Mouse (Mus musculus) erythroblast, embryonic 14.5 days (primary cell): Measurements from ENCODE around the gene Cerkl.

Experiments used
- GATA1 ChIP-seq: IDR thresholded peaks from 2 replicates; pipeline ENCODE4 v1.6.1; 2012; ENCODE audit warnings: low read length, inconsistent platforms, mixed read lengths
- TAL1 ChIP-seq: IDR thresholded peaks from 3 replicates; pipeline ENCODE4 v1.6.1; 2012; ENCODE audit warnings: low read length, inconsistent platforms, mixed read lengths

GRCm38 (mm10) chr2:79459061-79460045 lies 2.8 kb upstream of the Cerkl start:
- TF ChIP-seq GATA1: no peak
- TF ChIP-seq TAL1: no peak
